Mouse (Mus musculus) forebrain, postnatal 0 days (tissue): ENCODE results near the gene Rbpj. TPM values are rescaled to one million over a fixed set of nuclear protein-coding genes. Genes with fewer than 3 reads are reported as not detected.

Source experiments
- ATAC-seq: fragments of 200-750 bp; cut with Nextera tagmentation; 2 replicates; pipeline ENCODE4 v1.8.0; 2017; ENCODE audit warnings: mild to moderate bottlenecking, moderate library complexity
- DNase-seq: peaks from one replicate; pipeline ENCODE4 v3.0.0-alpha.2; 2015
- H3K27ac ChIP-seq: fragments of 300-500 bp; sonication (generic); 2 replicates; pipeline ENCODE4 v1.5.1; 2014; ENCODE audit warnings: low read depth, mild to moderate bottlenecking, antibody characterized with exemption, low read length, moderate library complexity, mixed read lengths
- H3K27me3 ChIP-seq: fragments of 300-500 bp; sonication (generic); 2 replicates; pipeline ENCODE4 v1.6.1; 2014; ENCODE audit warnings: mild to moderate bottlenecking, low read length, mixed read lengths; ENCODE audit not compliant: insufficient read depth
- H3K36me3 ChIP-seq: fragments of 300-500 bp; sonication (generic); 2 replicates; pipeline ENCODE4 v1.6.1; 2014; ENCODE audit warnings: mild to moderate bottlenecking, moderate library complexity; ENCODE audit not compliant: insufficient read depth
- H3K4me1 ChIP-seq: fragments of 300-500 bp; sonication (generic); 2 replicates; pipeline ENCODE4 v1.6.1; 2014; ENCODE audit warnings: antibody characterized with exemption; ENCODE audit not compliant: insufficient read depth
- H3K4me2 ChIP-seq: fragments of 300-500 bp; sonication (generic); 2 replicates; pipeline ENCODE4 v1.6.1; 2014; ENCODE audit warnings: low read depth, mild to moderate bottlenecking, moderate library complexity
- H3K4me3 ChIP-seq: fragments of 300-500 bp; sonication (generic); 2 replicates; pipeline ENCODE4 v1.5.1; 2014; ENCODE audit warnings: low read depth, low read length, mixed read lengths
- H3K9ac ChIP-seq: fragments of 300-500 bp; sonication (generic); 2 replicates; pipeline ENCODE4 v1.6.1; 2014; ENCODE audit warnings: mild to moderate bottlenecking
- H3K9me3 ChIP-seq: fragments of 300-500 bp; sonication (generic); 2 replicates; pipeline ENCODE4 v1.6.1; 2016; ENCODE audit warnings: low read length
- CTCF ChIP-seq: sonication (generic); IDR thresholded peaks from 2 replicates; pipeline ENCODE4 v1.5.1; 2016; ENCODE audit warnings: antibody characterized with exemption, control low read depth, low read depth
- WGBS: fragments of 180-500 bp; shearing (Covaris S2); extraction: QIAGEN DNeasy Blood & Tissue Kit; methylation state at CpG from one replicate; pipeline ENCODE4 v1.1.7; 2014; 5-methylcytosine and 5-hydroxymethylcytosine counted together
- polyA plus RNA-seq: library from polyadenylated mRNA; unstranded; fragments of >200 nt; fragmentation: Nextera tagmentation; extraction: Ambion mirVana; gene quantifications from 2 replicates; pipeline ENCODE4 v1.2.1, GENCODE M21; 2015
- total RNA-seq: library from RNA; depleted of rRNA; stranded (reverse); fragments of >200 nt; gene quantifications from 2 replicates; pipeline ENCODE4 v1.2.3, GENCODE M21; 2014

Gene Rbpj
- total and polyA plus RNA-seq, 2 experiments from 2014 or later, result 19.4 to 25.4 TPM

DNA sequence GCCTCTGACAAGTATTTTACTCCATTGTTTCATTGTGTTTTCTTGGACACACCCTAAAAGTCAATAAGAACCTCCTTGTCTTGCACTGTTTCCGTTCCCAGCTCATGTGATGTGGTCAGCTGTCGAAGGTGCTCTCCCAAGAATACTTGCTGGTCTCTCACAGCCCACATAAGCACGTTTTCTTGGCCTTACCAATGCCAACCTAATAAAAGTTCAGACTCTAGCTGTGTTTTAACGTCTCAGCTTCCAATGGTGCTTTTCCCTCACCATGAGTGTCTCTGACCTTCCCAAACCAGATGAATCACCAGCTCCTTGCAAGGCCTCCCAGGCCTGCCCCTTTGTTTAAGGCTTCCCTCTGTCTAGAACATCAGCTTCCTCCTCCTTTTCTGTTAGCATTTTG, 28.2 kb upstream of the Rbpj start:
- no peak for TF ChIP-seq CTCF
- DNase-seq (no peak), ATAC-seq (no peak)
- Histone ChIP-seq H3K4me3 (no peak overlapping the region), H3K36me3 (no peaks in the 10 kb centered on the region), H3K4me2 (no peak overlapping the region), H3K27me3 (no peaks in the 10 kb centered on the region), H3K9me3 (no peaks in the 10 kb centered on the region), H3K4me1 (no peaks in the 10 kb centered on the region), H3K27ac (no peak overlapping the region), H3K9ac (no peak overlapping the region)
- WGBS, result 77% methylated on average over 4 of the region's 4 CpGs

DNA sequence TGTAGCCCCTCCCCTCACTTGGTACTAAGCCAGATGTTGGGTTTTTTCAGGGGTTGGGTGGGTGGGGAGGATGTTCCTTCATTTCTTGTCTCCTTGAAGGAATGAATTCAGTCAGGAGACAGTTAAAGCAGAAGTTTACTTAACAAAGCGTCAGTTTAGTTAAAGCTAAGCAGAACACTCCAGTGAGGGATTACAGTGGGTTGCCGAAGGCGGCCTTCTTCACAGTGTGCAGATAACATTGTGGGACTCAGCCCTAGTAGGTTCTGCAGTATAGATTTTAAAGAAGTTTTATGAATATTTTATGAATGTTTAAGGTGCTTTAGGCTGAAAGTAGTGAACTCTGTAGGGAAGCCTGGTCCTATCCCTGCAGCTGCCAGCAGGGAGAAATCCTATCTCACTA, 27.7 kb upstream of the Rbpj start:
- no peak for DNase-seq
- ATAC-seq, result no peak
- WGBS, result 87% methylated on average over 3 of the region's 3 CpGs

DNA sequence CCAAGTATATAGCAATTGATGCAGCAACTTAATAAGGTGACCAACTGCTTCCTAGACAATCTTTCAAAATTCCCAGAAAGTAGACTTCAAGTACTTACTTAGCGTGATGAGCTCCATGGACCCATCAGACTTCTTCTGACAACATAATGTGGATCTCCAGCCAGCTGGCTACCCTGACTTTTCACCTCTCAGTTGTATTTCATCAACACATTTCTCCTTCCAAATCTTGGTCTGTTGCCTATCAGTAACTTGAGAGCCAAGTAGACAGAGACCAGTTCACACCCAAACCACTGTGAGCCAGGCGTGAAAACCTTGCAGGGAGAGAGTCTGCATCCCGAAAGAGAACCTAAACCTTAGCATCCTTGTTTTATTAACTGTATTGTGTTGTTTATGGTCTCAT, 26.3 kb upstream of the Rbpj start:
- 87% methylated on average over 3 of the region's 3 CpGs for WGBS
- Histone ChIP-seq H3K36me3 (no peaks in the 10 kb centered on the region), H3K9me3 (no peaks in the 10 kb centered on the region), H3K4me1 (no peaks in the 10 kb centered on the region), H3K4me2 (no peak overlapping the region), H3K9ac (no peak overlapping the region), H3K27ac (no peak overlapping the region), H3K4me3 (no peak overlapping the region), H3K27me3 (no peaks in the 10 kb centered on the region)
- no peak for ATAC-seq
- no peak for DNase-seq
- TF ChIP-seq CTCF, result no peak

More for the DNA sequence above, 27.7 kb upstream of the Rbpj start:
- Histone ChIP-seq H3K9ac (no peak overlapping the region), H3K9me3 (no peaks in the 10 kb centered on the region), H3K36me3 (no peaks in the 10 kb centered on the region), H3K4me2 (no peak overlapping the region), H3K27ac (no peak overlapping the region), H3K4me3 (no peak overlapping the region), H3K27me3 (no peaks in the 10 kb centered on the region), H3K4me1 (no peaks in the 10 kb centered on the region)
- TF ChIP-seq CTCF, result no peak

DNA sequence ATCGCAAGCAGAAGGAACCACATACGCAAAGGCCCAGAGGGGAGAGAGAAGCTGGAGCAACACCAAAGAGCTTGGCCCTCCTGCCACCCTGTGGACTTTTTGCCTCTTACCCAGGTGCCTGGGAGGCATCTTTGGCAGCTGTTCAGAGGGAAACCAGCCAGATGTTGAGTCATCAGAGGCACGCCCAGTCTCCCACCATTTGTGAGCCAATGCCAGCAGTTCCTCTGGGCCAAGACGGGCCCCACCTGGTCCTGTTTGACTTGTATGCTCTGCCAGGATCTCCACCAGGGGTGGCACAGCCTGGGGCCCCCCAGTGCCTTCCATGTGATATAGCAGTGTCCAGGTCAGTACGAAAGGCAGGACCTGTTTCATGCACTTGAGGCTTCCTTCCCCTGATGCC, 21.9 kb upstream of the Rbpj start:
- no peaks in the 10 kb centered on the region for H3K4me1 ChIP-seq
- no peaks in the 10 kb centered on the region for H3K36me3 ChIP-seq
- H3K9ac ChIP-seq, result no peak overlapping the region
- 82% methylated on average over 5 of the region's 5 CpGs for WGBS
- no peak overlapping the region for H3K4me2 ChIP-seq
- no peaks in the 10 kb centered on the region for H3K27me3 ChIP-seq
- ATAC-seq (no peak), DNase-seq (no peak)
- no peaks in the 10 kb centered on the region for H3K9me3 ChIP-seq
- no peak for TF ChIP-seq CTCF
- H3K4me3 ChIP-seq, result no peak overlapping the region
- no peak overlapping the region for H3K27ac ChIP-seq

DNA sequence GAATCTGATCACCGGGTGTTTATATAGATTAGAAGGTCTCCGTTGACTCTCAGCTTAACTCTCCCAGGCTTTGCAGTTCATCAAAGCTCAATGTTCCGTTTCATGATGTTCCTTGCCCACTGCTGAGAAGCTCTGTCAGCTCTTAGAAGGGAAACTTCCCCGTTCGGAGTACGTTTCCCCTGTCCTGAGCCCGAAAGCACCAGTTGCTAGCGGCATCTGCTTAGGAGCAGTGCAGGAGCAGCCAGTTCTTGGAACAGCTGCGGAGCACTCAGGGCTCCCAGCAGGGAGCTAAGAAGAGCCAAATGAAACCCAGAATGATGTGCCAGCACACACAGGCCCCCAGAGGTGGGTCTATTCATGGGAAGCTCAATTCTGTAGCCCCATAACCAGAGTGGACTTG, 15.0 kb upstream of the Rbpj start:
- 66% methylated on average over 9 of the region's 9 CpGs for WGBS
- H3K9me3 ChIP-seq, result no peaks in the 10 kb centered on the region
- H3K4me1 ChIP-seq, result no peaks in the 10 kb centered on the region
- no peak overlapping the region for H3K4me3 ChIP-seq
- no peaks in the 10 kb centered on the region for H3K27me3 ChIP-seq
- no peak for TF ChIP-seq CTCF
- no peaks in the 10 kb centered on the region for H3K36me3 ChIP-seq
- H3K9ac ChIP-seq, result no peak overlapping the region
- ATAC-seq, result no peak
- H3K27ac ChIP-seq, result no peak overlapping the region
- no peak overlapping the region for H3K4me2 ChIP-seq
- DNase-seq, result no peak

DNA sequence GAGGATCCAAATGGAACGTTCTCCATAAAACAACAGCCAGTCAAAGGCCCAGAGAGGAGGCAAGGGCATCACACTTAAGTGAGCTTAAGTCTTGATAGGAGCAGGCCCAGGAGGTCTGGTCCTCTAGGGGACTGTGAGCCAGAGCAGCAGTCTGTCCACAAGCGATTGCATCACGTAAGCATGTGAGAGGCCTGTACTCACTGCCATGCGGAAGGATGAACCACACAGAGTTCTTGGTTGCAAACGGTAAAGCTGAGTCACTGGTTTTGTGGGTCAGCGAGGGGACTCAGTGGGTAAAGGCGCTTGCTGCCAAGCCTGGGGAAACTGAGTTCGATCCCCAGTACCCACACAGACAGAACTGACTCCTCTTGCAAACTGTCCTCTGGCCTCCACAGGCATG, 14.1 kb upstream of the Rbpj start:
- Histone ChIP-seq H3K4me1 (no peaks in the 10 kb centered on the region), H3K4me2 (no peak overlapping the region), H3K9ac (no peak overlapping the region), H3K9me3 (no peaks in the 10 kb centered on the region), H3K27ac (no peak overlapping the region), H3K4me3 (no peak overlapping the region), H3K36me3 (no peaks in the 10 kb centered on the region), H3K27me3 (no peaks in the 10 kb centered on the region)
- WGBS, result 94% methylated on average over 8 of the region's 8 CpGs
- DNase-seq, result no peak
- TF ChIP-seq CTCF, result no peak
- no peak for ATAC-seq

DNA sequence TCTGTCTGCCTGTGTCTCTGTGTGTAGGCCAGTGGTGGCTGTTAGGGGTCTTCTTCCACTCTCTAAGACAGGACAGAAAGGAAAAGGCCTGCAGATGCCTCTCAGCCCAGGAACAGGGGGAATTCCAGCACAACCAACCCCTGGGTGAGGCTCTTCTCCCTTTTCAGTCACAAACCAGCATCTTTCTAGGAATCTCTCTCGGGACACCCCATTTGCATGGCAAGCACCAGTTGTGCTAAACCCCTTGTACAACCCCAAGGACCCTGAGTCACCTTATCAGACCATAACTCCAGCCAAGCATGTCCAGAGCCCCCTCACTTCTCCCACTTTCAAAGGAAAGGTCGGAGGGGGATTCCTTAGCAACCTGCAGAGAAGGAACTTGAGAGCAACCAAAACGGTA, 13.0 kb upstream of the Rbpj start:
- H3K36me3 ChIP-seq, result no peaks in the 10 kb centered on the region
- WGBS, result 76% methylated on average over 3 of the region's 3 CpGs
- no peaks in the 10 kb centered on the region for H3K9me3 ChIP-seq
- no peak for TF ChIP-seq CTCF
- no peaks in the 10 kb centered on the region for H3K4me1 ChIP-seq
- DNase-seq (no peak), ATAC-seq (no peak)
- H3K4me2 ChIP-seq, result no peak overlapping the region
- no peak overlapping the region for H3K27ac ChIP-seq
- H3K9ac ChIP-seq, result no peak overlapping the region
- no peak overlapping the region for H3K4me3 ChIP-seq
- H3K27me3 ChIP-seq, result no peaks in the 10 kb centered on the region

DNA sequence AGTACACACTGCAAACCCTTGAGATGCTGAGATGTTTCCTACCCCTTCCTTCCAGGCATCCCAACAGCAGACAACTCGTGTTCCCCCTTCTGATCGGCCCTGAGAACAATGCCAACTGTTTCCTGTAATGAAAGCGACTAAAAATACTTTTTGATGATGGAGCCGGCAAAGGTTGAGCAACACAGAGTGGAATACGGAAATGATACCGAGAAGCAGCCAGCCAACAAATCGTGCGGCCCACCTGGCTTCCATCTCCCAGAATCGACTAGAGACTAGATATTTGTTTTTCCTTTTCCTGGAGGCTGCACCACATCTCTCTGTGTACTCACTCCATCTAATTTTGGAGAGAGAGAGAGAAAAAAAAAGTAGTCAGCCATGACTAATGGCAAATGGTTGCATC, 11.2 kb upstream of the Rbpj start:
- H3K4me2 ChIP-seq, result no peak overlapping the region
- H3K27me3 ChIP-seq, result no peaks in the 10 kb centered on the region
- ATAC-seq (no peak), DNase-seq (no peak)
- no peak overlapping the region for H3K9ac ChIP-seq
- no peaks in the 10 kb centered on the region for H3K4me1 ChIP-seq
- WGBS, result 85% methylated on average over 9 of the region's 9 CpGs
- H3K27ac ChIP-seq, result no peak overlapping the region
- no peaks in the 10 kb centered on the region for H3K9me3 ChIP-seq
- no peaks in the 10 kb centered on the region for H3K36me3 ChIP-seq
- no peak for TF ChIP-seq CTCF
- H3K4me3 ChIP-seq, result no peak overlapping the region
